Mouse (Mus musculus) cerebellum, adult (tissue): ENCODE data around the gene Eef1akmt3.

Experiments
- ATAC-seq: cut with Nextera tagmentation; 2 replicates; pipeline ENCODE4 v1.9.2; 2017; ENCODE audit warnings: mild to moderate bottlenecking, moderate library complexity, mixed read lengths; ENCODE audit not compliant: insufficient number of reproducible peaks, low FRiP score, low TSS enrichment

Gene Eef1akmt3

GRCm38 (mm10) chr10:127055406-127055805 lies 14.1 kb upstream of the Eef1akmt3 start:
- ATAC-seq: no peak

DNA sequence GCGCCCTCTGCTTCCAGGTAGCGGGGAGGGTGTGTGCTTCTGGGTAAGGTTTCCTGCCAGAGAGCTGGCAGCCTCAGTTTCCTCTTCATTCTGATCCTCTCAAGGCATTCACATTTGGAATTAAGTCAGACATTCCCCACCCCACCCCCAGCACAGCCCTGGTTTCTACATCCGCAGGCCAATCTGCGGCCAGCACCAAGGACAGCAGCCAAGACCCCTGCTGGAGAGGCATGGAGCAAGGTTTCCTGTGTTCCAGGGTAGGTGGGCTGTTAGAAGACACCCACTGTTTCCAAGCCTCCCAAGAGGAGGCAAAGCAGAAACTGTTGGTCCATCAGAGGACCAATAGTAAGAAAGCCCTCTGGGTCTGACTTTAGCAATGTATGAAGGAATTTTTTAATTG lies 13.3 kb upstream of the Eef1akmt3 start:
- ATAC-seq: no peak

DNA sequence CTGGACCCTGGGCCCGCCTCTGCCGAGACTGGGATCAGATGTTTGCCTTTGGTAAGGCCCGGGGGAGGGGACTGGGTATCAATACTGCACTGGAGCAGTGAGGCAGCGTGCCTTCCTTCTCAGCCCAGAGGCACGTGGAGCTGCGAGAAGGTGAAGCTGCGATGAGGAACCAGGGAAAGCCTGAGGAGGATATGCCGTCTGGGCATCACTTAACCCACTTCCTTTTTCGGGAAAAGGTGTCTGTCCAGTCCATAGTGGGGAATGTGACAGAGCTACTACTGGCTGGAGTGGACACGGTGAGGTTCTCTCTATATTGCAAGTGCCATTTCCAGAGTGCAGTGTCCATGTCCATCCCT lies 8.8 kb upstream of the Eef1akmt3 start:
- ATAC-seq: no peak

GRCm38 (mm10) chr10:127049395-127050118 lies 8.2 kb upstream of the Eef1akmt3 start:
- no peak for ATAC-seq

DNA sequence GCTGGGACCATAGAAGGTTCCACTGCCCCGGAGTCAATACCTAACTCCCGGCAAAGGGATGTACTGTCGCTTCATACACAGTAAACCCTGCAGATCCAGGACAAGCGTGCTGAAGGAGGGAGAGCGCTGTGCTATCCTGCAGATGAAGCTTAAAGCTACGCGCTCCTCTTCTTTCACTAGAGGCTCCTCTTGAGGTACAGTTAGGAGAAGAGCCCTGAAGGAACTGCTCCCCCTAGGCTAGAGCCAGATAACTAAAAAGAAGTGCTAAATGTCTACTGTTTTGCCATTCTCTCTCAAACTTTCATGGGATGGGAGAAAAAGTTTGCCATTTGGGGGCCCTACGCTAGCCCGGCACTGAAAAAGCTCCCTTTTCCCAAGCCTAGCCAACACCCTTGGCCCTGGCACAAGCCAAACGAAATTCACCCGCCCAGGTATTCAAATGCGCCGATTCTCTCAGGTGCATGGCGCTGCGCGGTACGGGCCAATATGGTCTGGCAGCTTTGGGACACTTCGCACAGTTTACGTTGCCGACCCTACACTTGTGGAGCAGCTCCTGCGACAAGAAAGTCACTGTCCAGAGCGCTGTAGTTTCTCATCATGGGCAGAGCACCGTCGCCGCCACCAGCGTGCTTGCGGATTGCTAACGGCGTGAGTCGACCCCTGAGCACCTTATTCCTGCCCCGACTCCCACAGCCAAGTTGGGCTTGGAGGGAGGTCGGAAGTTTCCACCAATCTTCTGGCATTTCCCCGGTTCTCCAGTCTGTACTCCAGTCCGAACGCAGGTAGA lies 7.5 kb upstream of the Eef1akmt3 start:
- ATAC-seq: no peak

DNA sequence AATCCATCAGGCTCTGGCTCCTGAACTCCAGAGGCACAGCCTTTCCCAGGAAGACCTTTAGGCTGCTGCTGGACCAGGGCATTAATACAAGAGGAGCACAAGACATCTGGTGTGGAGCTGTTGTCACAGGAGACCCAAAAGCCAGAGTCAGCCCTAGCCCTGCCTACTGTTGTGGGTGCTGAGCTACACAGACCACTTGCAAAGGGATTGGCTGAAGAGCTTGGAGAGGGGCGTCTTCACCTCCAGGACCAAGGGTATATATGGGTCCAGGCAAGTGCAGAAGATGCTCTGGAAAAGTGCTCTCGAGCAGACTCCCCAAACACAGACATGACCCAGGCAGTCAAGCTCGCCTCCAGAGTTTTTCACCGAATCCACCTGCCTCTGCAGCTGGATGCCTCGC lies 6.6 kb upstream of the Eef1akmt3 start, which contains the start of gene Cyp27b1:
Gene Cyp27b1, plus strand, starts transcription at position 297 of the 400 bp plus-strand sequence.
- ATAC-seq: no peak

DNA sequence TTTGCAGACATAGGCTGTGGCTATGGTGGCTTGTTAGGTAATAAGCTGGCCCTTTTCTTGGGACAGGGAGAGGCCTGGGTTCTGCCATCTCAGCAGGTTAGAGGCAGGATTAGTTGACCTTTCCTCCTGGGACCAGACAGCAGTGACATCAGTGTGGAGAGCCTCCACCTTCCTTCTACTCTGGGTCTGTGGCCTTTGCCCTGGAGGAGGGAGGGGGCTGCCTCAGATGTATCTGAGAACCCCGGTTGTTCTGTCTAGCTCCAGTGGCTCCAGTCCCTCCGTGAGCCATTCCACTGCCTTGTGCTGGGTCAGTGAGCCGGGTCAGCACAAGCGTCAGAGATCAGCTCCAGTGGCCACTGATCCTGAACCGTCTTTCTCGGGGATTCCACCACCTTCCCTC lies 1.9 kb upstream of the Eef1akmt3 start:
- ATAC-seq: no peak

- ATAC-seq: no peak
Measured at GRCm38 (mm10) chr10:127042468-127043115, 1.3 kb upstream of the Eef1akmt3 start.

GRCm38 (mm10) chr10:127041774-127042338 lies 543 bp upstream of the Eef1akmt3 start:
- ATAC-seq: peak; percentile 81

GRCm38 (mm10) chr10:127040569-127041214 lies 621 bp downstream of the Eef1akmt3 start:
- ATAC-seq: no peak

DNA sequence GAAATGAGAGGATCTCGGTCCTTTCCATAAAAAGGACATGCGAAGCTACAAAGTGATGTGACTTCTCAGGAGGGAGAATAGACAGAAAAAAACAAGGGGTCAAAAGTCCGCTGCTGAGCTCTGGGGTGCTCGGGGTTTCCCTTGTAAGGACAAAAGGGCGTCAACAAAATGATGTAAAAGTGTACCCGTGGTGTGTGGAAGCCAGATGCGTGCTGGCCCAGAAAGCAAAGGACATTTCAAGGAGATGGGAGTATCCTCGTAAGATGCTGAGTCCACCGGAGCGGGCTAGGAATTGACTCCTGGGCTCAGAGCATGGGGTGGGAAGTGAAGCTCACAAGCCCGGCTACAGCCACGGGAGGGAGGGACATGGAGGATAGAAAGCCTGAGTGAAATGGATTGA lies 3.7 kb downstream of the Eef1akmt3 start:
- no peak for ATAC-seq

DNA sequence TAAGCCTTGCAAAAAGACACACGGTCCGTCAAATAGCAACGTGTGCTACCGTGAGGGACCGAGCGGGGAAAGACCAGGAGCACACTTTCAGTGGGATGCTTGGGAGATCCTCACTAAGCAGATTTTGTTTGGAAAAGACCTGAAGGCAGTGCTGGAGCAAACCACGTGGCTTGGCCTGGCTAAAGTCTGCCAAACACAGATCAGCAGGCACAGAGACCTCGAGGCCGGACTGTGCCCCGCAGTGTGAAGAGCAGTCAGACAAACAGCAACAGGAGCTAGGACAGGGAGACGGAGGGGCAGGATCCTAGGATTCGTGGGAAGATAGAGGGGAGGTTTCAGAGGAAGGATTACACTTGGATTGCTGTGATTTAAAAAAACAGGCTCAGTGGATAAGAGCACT lies 5.0 kb downstream of the Eef1akmt3 start:
- ATAC-seq: no peak

- no peak for ATAC-seq
Measured at GRCm38 (mm10) chr10:127033301-127033741, 8.0 kb downstream of the Eef1akmt3 start.

- ATAC-seq: peak; percentile 72
Measured at GRCm38 (mm10) chr10:127030336-127031296, 10.7 kb downstream of the Eef1akmt3 start, which contains the start of gene Tsfm. Tsfm (minus strand) TSS chr10:127030840.

GRCm38 (mm10) chr10:127018422-127018821 lies 22.9 kb downstream of the Eef1akmt3 start:
- no peak for ATAC-seq

DNA sequence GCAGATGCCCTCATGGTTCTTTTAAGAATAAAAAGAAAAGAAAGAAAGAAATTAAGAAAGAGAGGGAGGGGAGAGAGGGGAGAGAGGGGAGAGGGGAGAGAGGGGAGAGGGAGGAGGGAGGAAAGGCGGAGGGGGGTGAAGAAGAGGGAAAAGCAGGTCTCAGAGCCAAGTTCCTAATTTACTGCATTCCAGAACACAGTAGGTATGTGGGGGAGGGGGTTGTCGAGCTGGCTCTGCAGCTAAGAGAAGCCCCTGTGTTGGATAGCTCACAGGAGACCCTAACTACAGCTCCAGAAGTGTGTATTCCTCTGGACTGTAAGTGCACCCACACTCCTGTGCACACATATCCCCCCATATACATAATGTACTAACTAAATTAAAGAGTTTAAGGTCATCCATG lies 24.2 kb downstream of the Eef1akmt3 start:
- no peak for ATAC-seq

- no peak for ATAC-seq
Measured at GRCm38 (mm10) chr10:127016488-127016887, 24.8 kb downstream of the Eef1akmt3 start.

GRCm38 (mm10) chr10:127003806-127004205 lies 37.5 kb downstream of the Eef1akmt3 start:
- no peak for ATAC-seq

GRCm38 (mm10) chr10:127003334-127003733 lies 38.0 kb downstream of the Eef1akmt3 start:
- no peak for ATAC-seq
